Mouse (Mus musculus) lung, postnatal 14 days (tissue): ENCODE results near the gene Larp7.

Experiments
- DNase-seq: peaks from one replicate; pipeline ENCODE4 v3.0.0; 2021

The Larp7 gene

DNA sequence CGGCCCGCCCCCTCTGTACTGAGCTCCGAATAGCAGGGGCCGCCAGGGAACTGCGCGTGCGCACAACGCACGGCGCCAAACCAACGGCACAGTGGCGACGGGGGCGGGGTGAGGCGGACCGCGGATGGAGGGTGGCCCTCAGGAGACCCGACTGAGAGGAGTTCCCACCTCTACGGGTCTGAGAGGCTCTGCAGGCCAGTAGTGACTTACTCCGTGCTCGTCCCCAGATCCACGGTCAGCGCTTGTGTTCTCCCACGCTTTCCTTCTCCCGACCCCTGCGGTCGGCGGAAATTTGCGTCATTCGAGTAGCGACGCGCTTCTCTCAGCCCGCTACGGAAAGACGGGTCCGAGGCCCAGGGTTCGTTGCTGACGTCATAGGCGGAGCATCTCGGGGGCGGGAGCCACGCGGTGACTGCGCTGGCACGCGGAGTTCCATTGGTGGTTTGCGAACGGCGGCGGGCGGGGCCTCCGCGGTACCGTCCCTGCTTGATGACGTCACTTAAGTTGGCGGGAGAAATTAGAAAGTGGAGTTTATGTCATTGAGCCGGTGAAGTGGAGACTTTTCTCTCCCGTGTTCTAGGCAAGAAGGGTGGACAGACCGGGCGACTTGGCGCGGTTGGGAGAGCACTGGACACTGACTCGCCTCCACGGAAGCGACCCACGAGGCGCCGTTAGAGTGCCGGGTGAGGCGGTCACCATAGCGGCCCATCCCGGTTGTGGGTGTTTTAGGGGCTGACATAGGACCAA lies at the start of gene Larp7, which contains the start of gene Zgrf1:
Larp7 (minus strand) TSS at position 377 of the 747 bp plus-strand sequence.
Zgrf1 (plus strand) TSS at position 517 of the 747 bp plus-strand sequence.
- DNase-seq, result peak; percentile 99

DNA sequence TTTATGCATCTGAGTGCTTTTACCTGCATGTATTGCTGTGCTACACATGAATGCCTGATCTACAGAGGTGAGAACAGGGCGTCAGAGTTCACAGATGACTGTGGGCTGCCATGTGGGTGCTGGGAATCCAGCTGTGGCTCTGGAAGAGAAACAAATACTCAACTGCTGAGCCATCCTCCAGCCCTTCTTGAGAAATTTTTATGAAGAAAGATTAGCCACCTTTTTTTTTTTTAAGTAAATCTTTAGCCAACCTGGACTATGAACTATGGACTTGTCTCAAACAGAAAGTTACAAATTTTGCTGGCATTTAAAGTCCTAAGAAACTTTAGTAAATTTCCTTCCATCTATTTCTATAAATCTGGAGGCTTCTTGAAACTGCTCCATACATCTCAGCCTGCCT lies 44.0 kb upstream of the Larp7 start:
- no peak for DNase-seq

DNA sequence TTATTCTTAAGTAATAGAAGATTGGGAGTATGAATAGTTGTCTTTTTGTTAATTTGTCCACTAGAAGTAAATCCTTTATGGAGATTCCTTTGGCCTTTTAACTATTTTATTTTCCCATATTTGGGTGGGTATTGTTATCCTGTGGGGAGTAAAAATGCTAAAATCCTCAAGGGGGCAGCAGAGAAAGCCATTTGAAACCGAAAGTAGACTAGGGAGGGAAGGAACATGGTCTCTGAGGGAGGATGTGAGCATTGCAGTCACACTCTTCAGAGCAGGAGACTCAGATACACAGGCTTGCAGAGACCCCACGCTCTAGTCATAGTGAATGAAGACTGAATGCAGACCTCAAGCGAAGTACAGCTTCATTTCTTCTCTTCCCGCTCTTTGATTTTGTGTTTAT lies 19.4 kb upstream of the Larp7 start:
- DNase-seq, result peak; percentile 52

DNA sequence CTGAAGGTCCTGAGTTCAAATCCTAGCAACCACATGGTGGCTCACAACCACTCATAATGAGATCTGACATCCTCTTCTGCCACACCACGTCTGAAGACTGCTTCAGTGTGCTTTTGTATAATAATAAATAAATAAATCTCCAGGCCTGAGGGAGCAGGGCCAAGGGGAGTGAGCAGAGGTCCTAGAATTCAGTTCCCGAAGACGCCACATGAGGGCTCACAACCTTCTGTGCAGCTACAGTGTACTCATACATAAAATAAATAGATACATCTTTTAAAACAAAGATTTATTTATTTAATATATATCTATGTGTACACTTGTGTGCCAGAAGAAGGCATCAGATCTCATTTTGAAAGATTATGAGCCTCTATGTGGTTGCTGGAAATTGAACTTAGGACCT lies 12.0 kb upstream of the Larp7 start:
- DNase-seq, result no peak

DNA sequence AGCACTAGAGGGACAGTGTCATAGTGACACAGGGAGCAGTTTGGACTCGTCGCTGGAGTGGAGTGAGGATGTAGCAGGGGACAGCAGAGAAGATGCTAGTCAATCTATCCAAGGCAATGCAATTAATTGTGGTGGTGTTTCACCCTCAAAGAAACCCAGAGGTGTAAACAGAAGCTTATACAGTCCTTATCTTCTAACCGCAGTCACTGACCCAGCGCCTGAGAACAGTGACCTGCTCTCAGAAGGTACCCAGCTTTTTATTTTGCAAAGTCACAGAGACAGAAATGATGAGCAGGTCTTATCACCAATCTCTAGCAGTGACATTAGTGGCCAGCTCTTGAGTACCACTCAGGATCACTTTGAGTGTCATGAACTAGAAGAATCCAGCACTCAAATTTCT lies 9.8 kb upstream of the Larp7 start:
- DNase-seq, result no peak

DNA sequence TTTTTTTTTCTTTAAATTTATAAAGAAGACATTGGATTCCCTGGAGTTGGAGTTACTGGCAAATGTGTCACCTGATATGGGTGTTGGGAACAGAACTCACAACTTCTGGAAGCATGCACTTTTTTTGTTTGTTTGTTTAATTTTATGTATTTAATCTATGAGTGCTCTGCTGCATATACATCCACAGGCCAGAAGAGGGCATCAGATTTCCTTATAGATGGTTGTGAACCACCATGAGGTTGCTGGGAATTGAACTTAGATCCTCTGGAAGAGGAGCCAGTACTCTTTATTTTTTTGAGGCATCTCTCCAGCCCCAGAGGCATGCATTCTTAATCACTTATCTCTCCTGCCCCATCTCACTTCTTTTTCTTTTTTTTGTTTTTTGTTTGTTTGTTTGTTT lies 5.1 kb upstream of the Larp7 start:
- no peak for DNase-seq

DNA sequence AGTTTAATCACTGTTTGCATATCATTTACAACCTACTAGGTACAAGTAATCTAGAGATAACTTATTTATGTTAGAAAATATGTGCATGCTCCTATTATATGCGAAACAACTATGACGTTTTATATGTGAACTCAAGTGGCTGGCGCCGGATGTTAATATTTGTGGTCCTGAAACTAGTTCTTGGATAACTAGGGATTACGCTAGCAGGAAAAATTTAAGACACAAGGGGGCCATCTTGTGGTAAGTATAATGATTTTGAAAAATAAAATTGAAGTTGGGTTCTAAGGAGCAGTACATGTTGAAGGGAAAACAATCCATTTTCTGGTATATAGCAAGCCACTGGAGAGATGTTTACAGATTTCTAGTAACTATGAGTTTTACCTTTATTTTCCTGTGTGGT lies 1.6 kb upstream of the Larp7 start:
- DNase-seq, result no peak

DNA sequence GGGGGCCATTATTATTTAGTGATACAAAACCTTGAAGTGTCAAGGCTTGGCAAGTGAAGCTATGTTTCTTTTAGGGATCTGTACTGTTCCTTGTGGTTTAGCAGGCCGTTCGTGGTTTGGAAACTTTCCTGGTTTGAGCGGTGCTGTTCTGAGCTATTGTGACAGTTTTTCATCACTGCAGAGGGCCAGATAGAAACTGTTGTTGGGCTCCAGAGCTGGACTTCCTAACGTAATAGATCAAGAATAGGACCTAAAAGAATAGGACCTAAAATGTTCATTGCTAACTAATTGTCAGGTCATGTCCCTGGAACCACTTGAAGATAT lies 533 bp upstream of the Larp7 start:
- DNase-seq, result no peak

DNA sequence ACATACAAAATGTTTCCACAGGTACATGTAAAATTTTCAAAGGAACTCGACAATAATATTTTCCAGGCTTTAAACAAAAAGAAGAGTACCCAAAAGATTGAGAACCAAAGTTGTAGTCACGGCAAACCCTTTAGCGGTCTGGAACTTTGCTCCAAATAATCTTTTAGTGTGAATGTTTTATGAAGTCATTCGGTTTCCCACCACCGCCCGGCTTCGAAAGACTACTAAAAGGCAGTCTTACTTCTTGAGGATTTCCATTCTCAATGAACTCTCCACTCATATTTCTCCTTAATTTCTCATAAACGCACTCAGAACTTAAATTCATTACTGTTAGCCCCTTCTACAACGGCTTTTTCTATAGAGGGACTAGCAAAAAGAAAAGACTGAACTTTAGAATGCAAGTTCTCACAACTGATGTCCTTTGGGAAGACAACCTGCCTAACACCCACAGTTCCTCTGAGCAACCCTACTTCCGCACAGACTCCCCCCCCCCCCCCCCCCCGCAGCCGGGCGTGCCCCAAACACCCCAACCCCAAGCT lies 646 bp downstream of the Larp7 start:
- DNase-seq, result peak; percentile 4

DNA sequence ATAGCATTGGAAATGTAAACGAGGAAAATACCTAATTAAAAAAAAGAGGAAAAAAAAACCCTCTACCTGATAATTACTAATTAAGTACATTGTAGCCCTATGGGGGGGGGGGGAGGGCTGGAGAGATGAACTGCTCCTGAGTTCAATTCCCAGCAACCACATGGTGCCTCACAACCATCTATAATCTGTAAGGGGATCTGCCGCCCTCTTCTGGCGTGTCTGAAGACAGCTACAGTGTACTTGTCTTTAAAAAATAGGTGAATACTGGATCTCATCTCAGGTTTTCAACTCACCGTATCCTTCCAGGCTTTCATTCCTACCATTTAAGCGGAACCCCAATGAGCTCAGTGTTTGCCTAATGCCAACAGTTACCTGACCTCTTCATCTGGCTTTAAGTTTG lies 5.3 kb downstream of the Larp7 start:
- peak; percentile 25 for DNase-seq

DNA sequence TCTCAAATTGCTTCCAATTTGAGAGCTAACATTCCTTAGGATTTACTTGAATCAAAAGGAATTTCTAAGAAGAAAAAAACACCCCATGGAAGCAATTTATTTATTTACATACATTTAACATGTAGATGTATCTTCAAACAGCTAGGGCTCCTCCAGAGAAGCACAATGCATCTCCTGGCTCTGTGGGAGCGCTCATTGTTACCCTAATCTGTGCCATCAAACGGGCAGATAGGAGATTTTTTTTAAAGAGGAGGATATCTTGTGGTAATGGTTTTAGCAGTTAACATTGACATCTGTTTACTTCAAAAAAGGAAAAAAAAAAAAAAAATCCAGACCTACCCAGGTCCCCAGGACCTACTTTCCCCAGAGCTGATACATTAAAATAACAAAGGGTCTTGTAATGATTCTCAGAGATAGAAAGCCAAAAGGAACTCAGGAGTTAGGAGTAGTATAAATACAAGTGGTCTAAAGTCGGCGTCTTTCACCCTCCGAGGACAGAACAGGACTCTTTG lies 8.5 kb downstream of the Larp7 start:
- no peak for DNase-seq

DNA sequence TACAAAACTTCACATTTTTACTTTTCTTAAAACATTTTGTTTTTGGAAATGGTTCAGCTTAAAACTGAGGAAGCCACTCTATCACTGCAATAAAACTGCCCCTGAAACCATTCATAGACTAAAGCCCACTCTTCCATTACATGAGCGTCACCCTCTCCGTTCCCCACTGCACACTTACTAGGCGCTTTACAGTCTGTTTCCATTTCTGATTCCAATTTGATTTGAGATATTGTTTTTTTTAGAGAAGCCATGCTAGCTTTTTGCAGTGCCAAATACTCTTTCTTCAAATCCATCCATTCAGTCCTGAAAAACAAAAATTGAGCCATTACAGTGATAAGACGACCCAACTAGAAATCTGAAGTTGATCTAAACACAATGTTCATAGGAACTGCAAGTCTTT lies 9.2 kb downstream of the Larp7 start:
- no peak for DNase-seq

DNA sequence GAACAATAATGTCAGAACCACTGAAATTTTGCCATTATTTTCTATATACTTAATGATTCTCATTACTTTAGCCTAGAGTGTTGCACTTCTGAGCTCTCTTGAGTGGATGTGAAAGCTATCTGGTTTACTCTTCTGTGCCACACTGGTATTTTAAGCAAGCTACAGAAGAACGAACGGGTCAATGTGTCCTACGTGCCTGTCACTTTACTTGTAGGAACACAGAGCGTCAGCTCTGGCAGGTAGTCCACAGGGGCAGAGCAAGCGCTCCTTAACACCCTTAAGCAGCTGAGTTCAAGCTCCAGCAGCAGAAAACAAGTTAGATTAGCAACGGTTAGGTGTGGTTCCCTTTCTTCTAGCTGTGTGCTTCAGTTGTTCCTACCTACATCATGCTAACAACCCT lies 14.0 kb downstream of the Larp7 start:
- DNase-seq, result no peak

DNA sequence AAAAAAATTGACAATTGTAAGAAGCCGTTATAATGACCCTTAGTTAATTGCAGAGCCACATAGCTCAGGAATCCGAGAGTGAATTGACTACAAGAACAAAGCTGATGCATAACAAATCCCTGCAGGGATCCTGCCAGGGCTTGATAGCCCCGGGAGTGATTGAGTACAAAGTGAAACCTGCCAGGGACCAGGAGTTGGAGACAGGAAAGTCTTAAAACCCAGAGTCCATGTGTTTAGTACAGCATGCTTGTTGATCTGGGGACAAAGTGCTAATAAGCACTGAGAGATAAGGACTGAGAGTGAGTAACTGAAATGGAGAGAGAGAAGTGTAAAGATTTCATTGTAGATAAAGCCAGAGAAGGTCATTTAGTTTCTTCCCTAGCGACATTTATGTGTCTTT lies 22.9 kb downstream of the Larp7 start:
- no peak for DNase-seq

DNA sequence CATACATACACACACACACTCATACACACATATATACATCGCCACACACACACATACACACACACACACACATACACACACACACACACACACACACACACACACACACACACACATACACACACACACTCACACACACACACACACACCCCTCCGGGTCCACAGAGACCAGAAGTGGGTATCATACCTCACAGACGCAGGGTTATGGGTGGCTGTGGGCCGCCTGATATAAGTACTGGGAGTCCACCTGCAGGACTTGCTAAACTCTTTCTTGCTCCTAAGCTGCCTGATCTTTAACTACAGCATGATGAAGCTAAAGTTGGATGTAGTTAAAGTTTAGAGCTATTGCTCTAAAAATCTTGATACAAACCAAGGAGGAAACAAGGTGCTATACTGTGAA lies 23.3 kb downstream of the Larp7 start:
- DNase-seq, result no peak

DNA sequence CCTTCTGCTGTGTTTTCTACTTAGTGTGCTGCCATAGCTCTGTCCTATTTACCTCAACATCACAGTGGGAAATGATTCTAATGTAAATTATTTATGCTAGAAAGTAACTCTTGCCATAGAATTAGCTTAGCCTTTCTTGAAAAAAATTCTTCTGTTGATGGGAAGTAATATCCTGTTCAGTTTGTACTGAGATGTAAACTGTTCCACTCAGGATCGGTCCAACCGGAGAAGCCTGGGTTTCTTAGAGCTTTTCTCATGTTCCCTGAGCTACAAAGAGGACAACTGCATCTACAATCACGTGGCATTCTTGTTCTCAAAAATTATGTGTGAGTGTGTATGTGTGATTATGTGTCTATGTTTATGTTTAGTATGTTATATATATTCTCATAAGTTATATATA lies 23.9 kb downstream of the Larp7 start:
- no peak for DNase-seq

DNA sequence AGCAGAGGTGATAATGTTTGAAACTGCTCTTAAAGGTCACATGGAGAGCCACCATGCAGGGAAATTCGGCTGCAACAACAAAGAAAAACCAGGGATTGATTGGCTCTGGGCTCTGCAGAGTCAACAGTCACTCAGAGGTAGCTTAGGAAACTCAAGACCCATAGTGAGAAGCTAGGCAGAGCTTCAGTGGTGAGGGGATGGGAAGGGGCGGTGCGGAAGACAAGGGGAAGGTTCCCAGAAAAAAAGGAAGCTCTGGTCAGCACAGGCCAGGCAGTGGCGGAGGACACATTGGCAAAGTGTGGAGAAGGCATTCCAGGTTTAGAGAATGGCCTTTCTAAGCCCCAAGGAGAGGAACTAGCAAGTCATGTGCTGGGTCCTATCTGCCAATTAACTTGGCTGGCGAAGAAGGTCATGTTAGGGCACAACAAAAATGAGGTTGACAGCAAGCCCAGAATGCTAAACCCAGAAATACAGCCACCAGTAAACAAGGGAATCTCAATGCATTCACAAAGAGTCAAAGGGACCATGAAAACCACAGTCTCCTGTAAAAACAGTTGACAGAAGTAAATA lies 25.6 kb downstream of the Larp7 start:
- no peak for DNase-seq

DNA sequence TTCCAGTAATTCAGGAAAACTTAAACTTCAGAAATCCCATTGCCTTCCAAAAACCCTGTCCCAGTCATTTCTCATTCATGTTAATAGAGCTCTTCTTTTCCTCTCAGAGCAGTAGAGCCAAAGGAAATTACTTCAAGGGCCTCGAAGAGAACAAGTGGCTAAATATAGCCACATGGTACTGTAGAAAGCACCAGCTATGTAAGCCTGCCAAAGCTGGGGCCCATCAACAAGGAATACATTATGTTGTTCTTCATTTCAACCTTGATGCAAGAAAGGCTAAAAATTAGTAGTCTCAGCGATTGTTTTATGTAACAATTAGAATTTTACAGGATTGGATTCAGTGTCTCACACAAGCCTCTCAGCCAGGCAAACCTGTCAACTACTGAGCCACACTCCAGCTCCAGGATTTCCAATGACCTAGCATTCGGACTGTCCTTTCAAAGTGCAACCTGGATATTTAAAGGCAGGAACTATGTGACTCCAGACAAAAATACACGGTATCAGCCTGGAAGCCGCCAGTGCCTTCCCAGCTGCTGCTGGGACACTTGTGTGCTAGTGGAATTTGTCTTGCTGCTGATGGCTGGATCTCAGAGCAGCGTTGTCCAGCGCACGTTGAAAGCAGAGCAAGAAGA lies 27.8 kb downstream of the Larp7 start:
- DNase-seq, result no peak

DNA sequence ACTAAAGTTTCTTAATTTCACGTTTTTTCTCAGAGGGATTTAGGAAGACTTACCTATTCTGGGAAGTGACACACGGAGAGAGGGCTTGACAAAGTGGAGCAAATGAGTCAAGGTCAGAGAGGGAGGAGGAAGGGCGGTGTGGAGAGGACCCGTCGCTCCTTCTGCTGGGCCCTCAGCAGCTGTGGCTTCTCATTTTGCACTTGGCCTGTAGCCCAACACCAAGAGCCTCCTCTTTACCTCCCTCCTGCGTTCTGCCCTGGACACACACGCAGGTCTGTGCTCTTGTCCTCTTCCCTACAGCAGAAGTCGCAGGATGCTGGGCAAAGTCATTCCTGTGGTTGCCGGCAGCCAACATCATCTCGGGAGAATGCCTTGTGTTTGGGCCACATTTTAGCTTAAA lies 32.0 kb downstream of the Larp7 start:
- DNase-seq, result peak; percentile 8

DNA sequence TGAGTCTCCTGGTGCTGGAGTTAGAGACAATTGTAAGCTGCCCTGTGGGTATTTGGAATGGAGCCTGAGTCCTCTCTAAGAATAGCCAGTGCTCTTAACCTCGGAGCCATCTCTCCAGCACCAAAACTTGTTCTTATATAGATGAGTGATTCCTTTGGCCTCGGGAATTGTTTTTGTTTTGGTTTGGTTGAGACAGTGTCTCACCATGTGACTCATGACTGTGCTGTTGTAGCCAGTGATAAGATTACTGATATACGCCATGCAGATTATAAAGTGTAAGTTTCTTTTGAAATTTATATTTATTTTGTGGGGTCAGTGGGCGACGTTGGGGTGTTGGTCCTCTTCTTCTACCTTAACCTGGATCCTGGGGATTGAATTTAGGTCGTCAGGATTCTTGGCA lies 32.8 kb downstream of the Larp7 start:
- DNase-seq, result no peak

DNA sequence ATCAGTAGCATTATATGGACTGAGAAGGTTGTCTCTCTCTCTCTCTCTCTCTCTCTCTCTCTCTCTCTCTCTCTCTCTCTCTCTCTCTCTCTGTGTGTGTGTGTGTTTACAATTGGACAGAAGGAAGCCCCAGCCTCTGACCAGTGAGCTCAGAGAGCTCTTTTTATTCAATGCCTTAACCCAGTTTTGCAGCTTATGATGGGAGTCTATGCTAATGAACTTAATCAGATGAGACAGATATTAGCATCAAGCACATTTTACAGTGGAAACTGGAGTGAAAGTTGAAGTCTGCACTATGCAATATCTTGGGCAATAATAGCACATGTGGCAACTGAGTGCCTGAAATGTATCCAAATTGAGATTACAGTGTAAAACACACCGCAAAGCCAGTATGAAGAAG lies 37.9 kb downstream of the Larp7 start:
- no peak for DNase-seq

DNA sequence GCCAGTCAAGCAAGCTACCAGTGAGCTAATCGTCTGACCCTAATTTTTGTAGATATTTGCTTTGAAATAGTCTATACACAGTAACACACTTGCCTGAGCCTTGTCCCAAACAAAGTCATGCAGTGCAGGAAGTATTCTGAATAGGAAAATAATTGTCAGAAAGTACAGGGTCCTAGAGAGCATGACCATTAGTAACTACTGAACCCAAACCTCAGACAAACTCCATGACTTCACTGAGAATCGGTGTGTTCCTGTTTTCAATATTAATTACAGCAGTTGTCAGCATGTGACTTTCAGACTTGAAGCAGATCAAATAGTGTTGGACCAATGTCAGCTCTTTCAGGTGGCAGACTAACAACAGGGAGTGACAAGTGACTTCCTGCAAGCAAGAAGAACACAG lies 39.5 kb downstream of the Larp7 start:
- DNase-seq, result no peak

DNA sequence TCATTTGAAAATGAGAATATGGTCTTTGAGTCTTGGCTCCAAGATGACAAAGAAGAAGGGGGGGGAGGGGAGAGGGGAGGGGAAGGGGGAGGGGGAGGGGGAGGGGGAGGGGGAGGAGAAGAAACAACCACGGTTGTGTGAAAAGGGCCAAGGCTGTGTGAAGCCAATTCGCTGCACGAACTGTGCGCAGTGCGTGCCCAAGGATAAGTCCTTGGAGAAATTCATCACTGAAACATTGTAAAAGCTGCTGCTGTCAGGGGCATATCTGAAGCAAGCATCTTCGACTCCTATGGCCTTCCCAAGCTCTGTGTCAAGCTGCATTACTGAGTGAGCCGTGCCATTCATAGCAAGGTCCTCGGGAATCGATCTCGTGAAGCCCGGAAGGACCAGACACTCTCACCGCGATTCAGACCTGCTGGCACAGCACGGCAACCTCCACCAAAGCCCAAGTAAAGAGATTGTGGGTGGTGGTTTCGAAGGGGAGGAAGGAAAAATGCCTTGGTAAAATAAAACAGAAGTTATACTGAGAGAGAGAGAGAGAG lies 40.3 kb downstream of the Larp7 start:
- no peak for DNase-seq
